Mouse (Mus musculus) heart, postnatal 0 days (tissue): ENCODE data around the gene Hils1.
A peak's percentile ranks its signal among the peaks of the same experiment; 100 is the strongest.

Experiments
- CTCF ChIP-seq: IDR thresholded peaks from 2 replicates; pipeline ENCODE4 v1.5.1; 2016; ENCODE audit warnings: antibody characterized with exemption, control low read depth, low read depth
- EP300 ChIP-seq: IDR thresholded peaks from 2 replicates; pipeline ENCODE4 v1.6.1; 2016; ENCODE audit warnings: antibody characterized with exemption, low read depth

GRCm38 (mm10) chr11:94976199-94976598 lies 8.8 kb downstream of the Hils1 start, which contains the start of gene Sgca:
- TF ChIP-seq CTCF (no peak), EP300 (0 out of 2 replicates have a peak, but pooled peaks have one; percentile 37)
